Mouse (Mus musculus): ENCODE measurements at regions not wholly inside any gene's neighbourhood (a gene's known extent, or its start where the extent isn't known, plus 50 kb on each side); places are given as distances from the start of the nearest gene placed in this dataset.

DNA sequence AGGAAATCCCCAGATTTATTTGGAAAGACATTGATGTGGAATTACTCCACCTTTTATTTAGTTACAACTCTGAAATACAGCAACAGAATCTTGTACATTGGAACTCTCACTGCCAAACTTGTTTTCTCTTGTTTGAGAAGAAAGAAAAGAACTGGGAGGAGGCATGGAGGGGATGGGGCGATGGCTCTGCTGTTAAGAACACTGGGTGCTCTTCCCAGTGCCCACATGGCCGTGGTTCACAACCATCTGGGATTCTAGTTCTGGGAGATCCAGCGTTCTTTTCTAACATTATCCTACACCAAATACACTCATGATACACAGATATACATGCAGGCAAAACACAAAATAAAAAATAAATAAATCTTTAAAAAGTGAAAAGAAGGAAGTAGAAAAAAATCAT is 267.6 kb downstream of the Olfr1505 start:
- TF ChIP-seq CTCF (IDR thresholded peaks at IDR 0.05; ENCODE audit: borderline replicate concordance, extremely low read depth, insufficient read depth, insufficient read length) (no peak), POLR2A (IDR thresholded peaks at IDR 0.05; ENCODE audit: borderline replicate concordance, extremely low read depth, insufficient read depth, insufficient read length, poor library complexity, severe bottlenecking) (no peak)
